Mouse (Mus musculus) stomach, postnatal 0 days (tissue): ENCODE results near the gene Auts2.

Source experiments
- CTCF ChIP-seq: IDR thresholded peaks from 2 replicates; pipeline ENCODE4 v1.5.1; 2016; ENCODE audit warnings: antibody characterized with exemption, low read depth, mild to moderate bottlenecking, moderate library complexity
- EP300 ChIP-seq: optimal IDR thresholded peaks from 2 replicates; pipeline ENCODE3; 2016; ENCODE audit warnings: antibody characterized with exemption

DNA sequence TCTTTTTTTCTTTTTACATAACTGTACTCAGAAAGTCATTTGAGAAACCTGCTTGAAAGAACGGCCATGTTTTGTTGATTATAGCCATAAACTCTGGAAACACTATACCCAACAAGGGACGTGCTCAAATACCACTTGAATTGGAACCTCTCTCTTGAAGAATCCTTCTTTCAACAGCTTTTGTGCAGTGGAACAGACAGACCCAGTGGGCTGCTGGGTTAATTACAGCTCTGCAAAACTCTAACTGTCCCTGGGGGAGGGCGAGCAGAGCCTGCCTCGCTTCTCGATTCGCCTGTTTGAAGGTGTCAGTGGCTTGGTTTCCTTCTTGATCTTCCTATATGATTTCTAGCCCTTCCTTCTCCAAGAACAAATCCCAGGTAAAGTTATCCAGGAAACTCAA, 805.7 kb downstream of the Auts2 start:
- TF ChIP-seq CTCF (no peak), EP300 (no peak)
